Mouse (Mus musculus) ZHBTc4 (cell line): ENCODE measurements around the gene Setd7.

Experiments
- DNase-seq: peaks from one replicate; pipeline ENCODE4 v3.0.0-alpha.2; 2011; ENCODE audit warnings: low read depth, low spot score

Gene Setd7

DNA sequence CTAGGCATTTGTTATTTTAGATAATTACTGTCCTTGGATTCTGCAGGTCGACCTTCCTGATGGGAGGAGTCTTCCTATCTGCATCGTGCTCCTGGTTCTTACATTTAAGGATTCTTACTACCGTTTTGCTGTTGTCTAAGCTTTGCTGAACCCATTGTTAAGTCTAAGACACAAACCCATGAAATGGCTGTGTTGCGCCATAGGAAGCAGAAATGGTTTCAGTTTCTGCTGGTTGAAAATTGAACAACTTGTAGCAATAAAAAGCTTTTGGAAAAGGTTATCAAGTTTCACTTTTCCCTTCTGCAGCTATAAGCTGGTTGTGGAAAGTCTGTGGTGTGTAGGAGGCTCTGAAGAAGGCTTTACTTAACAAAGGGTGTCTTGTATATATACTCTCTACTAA is 85.0 kb downstream of the Setd7 start:
- DNase-seq: no peak

DNA sequence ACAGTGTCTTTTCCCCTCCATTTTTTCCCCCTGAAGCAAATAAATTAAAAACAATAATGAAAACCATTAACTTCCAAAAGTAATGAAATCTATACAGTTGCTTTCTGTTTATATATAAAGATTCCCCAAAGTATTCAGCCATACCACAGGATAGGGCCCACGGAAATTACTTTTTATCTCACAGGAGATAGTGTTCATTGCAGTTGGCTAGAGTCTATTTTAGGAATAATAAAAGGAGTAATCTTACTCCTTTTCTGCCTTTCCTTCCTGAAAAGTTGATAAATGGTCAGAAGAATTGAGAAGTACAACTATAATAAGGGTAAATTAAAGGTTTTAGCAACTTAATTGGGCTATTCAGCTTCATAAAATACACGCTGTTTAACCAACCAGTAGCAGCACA is 92.1 kb downstream of the Setd7 start:
- no peak for DNase-seq
